Mouse (Mus musculus): ENCODE measurements around the gene Samhd1.

DNA sequence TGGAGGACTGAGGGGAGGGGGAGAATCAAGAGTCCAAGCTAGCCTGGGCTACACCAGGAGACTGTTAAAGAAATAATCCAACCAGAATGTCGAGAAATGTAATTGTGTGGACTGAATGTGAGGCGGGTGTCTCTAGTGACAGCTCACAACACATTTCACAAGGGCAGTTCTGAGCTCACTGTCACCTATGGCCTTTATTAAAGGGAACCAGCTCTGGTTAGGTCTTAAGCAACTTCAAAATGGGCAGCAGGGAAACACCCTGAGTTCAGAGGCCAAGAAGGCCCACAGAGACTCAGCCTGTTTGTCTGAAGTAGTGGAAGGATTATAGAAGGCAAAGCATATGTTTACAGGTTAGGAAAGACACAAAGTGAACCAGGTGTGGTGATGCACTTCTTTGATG is 18.2 kb upstream of the Samhd1 start:
- TF ChIP-seq CTCF (IDR thresholded peaks at IDR 0.05; ENCODE audit: low read depth, low read length) (no peak), POLR2A (IDR thresholded peaks at IDR 0.05; ENCODE audit: extremely low read depth, insufficient read depth, low read length) (no peak)
